Mouse (Mus musculus) left cerebral cortex, postnatal 4 days (tissue): ENCODE results near the gene Hgfac. TPM values are rescaled to one million over a fixed set of nuclear protein-coding genes. Genes with fewer than 3 reads are reported as not detected.
A peak's percentile ranks its signal among the peaks of the same experiment; 100 is the strongest.

Experiments used
- DNase-seq: peaks from one replicate; pipeline ENCODE4 v3.0.0-alpha.2; 2022
- intact Hi-C: fragments of 180-260 bp; cut with DNase I; formaldehyde crosslinking; loops from one replicate; pipeline ENCODE4 v1.15.1; 2025
- total RNA-seq, 2 experiments: library from RNA; stranded (reverse); gene quantifications; 2 replicates each; pipeline ENCODE4 v1.2.3; 2021

Gene Hgfac
- total RNA-seq, 2 experiments from 2014 or later = 0.95 to 1.7 TPM

- no peak for DNase-seq
- intact Hi-C loops = no loop called here
Observed at GRCm38 (mm10) chr5:35035141-35035540, 6.2 kb upstream of the Hgfac start.

DNA sequence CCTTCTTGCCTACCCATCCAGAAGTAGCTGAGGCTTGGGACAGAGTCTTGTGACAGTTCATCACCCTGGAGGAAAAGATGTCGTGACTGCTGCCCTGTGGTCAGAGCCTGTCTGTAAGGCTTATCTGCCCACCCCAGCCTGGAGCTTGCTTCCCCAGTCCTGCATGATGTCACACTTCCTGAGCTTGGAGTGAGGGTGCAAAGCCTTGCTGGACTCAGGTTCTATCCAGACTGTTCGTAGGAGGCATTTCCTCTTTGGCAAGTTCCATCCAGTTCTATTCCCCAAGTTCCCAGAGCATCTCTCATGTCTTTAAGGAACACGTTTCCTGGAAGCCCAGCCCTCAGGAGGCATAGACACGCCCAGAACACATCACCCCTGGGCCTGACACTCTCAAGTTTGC lies 5.5 kb upstream of the Hgfac start:
- DNase-seq = no peak
- intact Hi-C loops = no loop called here

- no peak for DNase-seq
- intact Hi-C loops = no loop called here
Observed at GRCm38 (mm10) chr5:35037438-35037837, 3.9 kb upstream of the Hgfac start.

DNA sequence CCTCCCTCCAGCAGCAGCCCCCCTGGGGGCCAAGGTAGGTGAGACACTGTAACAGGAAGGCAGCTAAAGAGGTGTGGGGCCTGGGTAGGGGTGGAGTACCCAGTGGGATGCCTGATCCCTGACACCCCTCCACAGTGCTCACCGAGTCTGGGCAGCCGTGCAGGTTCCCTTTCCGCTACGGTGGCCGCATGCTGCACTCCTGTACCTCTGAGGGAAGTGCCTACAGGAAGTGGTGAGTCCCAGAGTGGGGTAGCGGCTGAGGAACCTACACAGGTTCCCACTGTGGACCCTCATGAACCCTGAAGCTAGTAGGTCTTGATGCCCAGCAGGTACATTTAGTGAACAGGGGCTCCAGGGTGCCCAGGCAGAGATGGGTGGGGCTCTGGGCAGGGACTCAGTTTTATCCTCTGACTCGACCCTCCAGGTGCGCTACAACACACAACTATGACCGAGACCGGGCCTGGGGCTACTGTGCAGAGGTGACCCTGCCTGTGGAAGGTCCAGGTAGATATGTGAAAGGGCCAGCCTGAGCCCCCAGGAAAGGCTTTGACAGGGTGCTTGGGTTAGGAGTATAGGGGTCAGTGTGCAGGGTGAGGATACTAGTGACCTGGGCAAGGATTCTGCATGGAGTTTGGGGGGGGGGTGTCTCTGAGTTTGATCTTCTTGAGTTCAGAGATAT lies 1.3 kb downstream of the Hgfac start:
- DNase-seq = no peak
- intact Hi-C loops = loop anchor here (10.0 kb wide), 1 partner anchor 358 kb away; no protein-coding TSS in a partner anchor

DNA sequence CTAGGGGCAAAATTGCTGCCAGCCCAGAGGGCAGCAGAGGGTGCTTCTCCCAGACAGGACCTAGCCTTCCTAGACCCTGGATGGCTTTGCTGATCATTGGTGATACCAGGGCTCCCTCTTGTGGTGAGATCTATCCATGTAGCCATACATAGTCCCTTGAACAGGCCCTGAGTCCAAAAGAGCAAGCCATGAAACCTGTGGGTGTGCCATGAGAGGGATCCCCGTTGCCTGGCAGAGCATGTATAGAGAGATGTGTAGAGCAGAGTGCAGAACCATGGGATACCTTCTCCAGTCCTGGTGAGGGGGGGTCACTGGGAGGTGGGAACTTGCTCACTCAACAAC lies 1.8 kb downstream of the Hgfac start:
- peak; percentile 85 for DNase-seq

GRCm38 (mm10) chr5:35050541-35050940 lies 9.2 kb downstream of the Hgfac start:
- intact Hi-C loops = no loop called here
- no peak for DNase-seq

More for the DNA sequence above, 1.8 kb downstream of the Hgfac start:
- intact Hi-C loops = loop anchor here (10.0 kb wide), 1 partner anchor 358 kb away; no protein-coding TSS in a partner anchor

DNA sequence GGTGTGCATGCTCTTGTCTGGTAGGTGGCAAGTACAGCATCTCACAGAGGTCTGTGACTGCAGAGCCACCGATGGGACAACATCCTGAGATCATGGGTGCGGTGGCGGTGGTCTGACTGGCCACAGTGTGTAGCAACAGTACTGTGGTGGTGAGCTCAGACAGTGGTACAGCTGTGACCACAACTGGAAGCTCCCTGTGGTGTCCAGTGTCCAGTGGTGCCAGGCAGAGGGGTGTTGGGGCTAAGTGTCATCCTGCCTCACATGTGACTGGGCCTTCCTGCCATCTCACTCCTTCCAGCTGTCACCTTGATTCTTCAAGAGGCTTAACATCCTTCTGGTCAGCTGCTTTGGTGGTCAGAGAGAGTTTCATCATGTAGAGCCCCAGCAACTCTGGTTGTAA lies 13.3 kb downstream of the Hgfac start:
- intact Hi-C loops = loop anchor here (5.0 kb wide), 1 partner anchor 293 kb away; no protein-coding TSS in a partner anchor
- no peak for DNase-seq

DNA sequence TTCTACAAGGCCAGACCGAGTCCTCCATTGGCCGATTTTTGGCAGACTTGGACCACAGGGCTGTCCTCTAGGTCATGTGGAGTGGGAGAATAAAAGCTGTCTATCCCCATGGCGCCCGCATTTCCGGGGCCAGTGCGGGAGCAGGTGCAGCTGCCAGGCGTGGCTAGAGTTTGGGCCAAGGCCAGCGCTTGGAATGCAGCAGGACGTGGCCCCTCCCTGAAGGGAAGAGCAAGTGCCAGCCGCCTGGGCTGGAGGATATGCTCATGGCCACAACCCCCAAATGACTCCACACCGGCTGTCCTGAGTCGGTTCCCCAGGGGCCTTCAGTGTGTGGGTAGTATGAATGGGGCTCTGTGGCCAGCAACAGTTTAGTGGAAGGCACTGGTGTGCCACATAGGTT lies 13.8 kb downstream of the Hgfac start:
- peak; percentile 85 for DNase-seq
- intact Hi-C loops = loop anchor here (5.0 kb wide), 1 partner anchor 292 kb away; no protein-coding TSS in a partner anchor

DNA sequence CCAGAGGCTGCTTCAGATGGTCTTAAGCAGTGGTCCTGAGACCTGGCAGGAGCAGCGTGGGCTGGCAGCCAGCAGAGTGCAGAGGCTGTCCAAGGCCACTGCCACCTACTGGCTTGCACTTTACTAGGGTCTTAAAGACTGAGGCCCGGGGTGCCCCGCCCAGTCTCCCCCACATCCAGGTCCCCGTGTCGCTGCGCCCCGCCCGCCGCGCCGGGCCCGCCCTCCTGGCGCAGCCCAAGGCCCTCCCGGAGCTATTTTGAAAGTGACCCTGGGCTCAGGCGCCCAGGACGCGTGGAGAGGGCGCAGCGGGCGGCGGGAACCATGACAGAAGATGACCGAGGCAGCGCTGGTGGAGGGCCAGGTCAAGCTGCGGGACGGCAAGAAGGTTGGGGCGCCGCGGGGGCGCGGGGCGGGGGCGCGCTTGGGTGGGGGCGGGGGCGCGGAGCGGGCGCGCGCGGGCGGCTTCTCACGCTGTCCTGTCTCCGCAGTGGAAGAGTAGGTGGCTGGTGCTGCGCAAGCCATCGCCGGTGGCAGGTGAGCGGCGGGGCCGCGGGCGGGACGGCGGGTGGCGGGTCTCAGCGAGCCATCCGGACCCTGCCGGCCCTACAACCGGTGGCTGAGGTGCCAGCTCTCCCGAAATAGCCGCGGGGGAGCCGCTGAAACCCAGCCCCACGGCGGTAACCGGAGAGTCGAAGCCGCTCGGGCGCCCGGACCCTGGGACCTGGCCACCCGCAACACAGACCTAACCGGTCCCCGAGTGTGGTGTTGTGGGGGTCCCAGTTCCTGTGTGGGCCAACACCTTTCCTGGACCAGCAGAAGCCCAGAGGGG lies 15.5 kb downstream of the Hgfac start, which contains the start of gene Dok7:
Gene Dok7 (plus strand): TSS at position 163 of the 829 bp plus-strand sequence.
- peak; percentile 69 for DNase-seq
- intact Hi-C loops = loop anchor here (5.0 kb wide), 1 partner anchor 290 kb away; no protein-coding TSS in a partner anchor

- no peak for DNase-seq
- intact Hi-C loops = loop anchor here (5.0 kb wide), 1 partner anchor 290 kb away; no protein-coding TSS in a partner anchor
Observed at GRCm38 (mm10) chr5:35057582-35057981, 16.3 kb downstream of the Hgfac start.

DNA sequence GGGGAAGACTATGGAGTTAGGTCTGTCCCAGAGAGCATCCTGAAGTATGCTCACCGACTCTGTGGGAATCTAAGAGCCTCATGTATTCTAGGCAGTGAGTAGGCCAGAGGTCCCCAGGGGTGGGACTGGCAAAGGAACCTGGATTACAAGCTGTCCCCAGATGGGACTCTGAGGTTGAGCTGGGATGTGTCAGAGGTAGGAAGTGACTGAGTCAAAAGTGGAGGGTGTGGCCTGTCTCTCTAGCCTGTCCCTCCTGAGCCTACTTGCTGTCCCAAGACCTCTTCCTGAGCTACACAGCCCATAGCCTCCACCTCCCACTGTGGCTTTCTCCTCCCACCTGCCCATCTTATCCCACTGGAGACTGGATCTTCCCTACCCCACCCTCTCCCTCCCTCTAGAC lies 16.9 kb downstream of the Hgfac start:
- DNase-seq = no peak
- intact Hi-C loops = loop anchor here (5.0 kb wide), 1 partner anchor 289 kb away; no protein-coding TSS in a partner anchor

DNA sequence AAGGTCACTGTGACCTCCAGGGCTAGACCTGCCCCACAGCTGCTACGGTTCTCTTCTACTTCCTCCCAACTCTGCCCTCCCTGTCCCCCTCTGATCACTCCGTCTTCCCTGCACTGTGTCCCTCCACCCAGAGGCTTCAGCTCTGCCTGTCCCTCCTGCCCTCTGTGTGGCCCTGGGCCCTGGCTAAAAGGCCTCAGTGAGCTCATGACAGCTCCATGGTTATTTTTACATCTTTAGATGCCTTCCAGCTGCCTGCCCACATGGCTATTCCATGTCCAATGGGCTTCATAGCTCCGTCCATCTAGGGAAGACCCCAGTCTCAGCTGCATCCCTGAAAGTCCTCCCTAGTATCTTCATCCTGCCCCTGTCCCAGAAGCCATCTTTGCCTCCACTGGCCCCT lies 18.8 kb downstream of the Hgfac start:
- intact Hi-C loops = no loop called here
- DNase-seq = no peak

DNA sequence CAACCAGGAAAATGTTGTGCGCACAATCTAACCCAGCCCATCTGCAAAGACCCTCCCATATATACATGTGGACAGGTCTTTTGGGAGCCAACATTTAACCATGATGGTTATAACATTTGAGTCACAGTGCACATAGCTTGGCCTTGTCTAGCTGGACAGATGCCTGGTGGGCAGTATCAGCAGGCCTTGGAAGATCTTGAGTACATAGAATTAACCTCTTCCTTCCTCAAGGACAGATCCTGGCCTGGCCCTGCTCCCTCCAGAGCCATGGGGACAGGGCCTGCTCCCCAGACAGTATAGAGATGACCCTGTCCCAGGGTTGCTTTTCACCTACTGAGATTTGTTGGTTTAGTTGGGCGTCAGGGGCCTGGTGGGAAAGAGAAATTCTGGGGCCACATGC lies 28.5 kb downstream of the Hgfac start:
- intact Hi-C loops = no loop called here
- DNase-seq = no peak

GRCm38 (mm10) chr5:35070314-35070713 lies 29.0 kb downstream of the Hgfac start:
- intact Hi-C loops = no loop called here
- no peak for DNase-seq

DNA sequence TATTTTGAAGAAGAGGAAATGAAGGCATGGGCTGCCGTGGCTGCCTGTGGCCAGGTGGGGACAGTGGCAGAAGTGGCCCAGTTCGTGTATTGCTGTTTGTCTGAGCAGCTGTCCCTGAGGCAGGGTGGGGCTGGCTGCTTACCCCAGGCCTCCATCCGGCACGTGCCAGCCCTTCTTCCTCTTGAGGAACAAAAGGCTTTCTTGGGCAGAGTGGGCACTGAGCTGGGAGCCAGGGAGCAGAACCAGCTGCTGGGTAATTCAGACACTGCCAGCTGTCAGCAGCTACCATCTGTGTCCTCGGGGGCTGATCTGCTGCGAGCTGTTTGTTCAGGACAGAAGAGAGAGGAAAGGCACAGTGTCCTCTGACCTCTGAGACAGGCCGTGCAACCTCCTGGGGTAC lies 29.6 kb downstream of the Hgfac start:
- peak; percentile 83 for DNase-seq
- intact Hi-C loops = no loop called here

GRCm38 (mm10) chr5:35071855-35072254 lies 30.5 kb downstream of the Hgfac start:
- intact Hi-C loops = no loop called here
- DNase-seq = no peak

- intact Hi-C loops = no loop called here
- no peak for DNase-seq
Observed at GRCm38 (mm10) chr5:35073235-35073634, 31.9 kb downstream of the Hgfac start.

DNA sequence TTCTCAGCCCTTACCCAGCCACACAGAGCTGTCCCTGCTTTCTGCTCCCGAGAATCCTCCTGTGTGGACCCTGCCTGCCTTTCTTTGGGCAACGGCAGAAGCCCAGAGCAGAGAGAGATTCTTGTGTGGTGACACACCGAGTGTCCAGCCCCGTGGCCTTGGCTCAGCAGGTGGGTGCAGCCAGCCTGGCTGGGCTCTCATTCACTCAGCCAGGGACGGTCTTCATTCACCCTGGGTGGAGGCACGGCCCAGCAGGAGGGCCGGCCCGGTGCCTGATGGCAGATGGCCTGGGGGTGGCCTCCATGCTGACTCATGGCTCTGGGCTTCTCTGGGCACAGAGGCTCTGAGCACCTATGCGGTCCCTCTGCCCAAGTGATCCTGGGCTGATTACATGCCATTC lies 32.7 kb downstream of the Hgfac start:
- intact Hi-C loops = no loop called here
- no peak for DNase-seq

GRCm38 (mm10) chr5:35076369-35076768 lies 35.1 kb downstream of the Hgfac start:
- DNase-seq = peak; percentile 53
- intact Hi-C loops = no loop called here

GRCm38 (mm10) chr5:35079101-35079500 lies 37.8 kb downstream of the Hgfac start:
- intact Hi-C loops = no loop called here
- peak; percentile 33 for DNase-seq

- no peak for DNase-seq
- intact Hi-C loops = no loop called here
Observed at GRCm38 (mm10) chr5:35084913-35085312, 43.6 kb downstream of the Hgfac start.
